Mouse (Mus musculus): ENCODE results near the gene Tmtc3.

GRCm38 (mm10) chr10:100491916-100492315 lies 4.8 kb upstream of the Tmtc3 start:
- no peak for TF ChIP-seq HCFC1 (IDR thresholded peaks at IDR 0.05; ENCODE audit: borderline replicate concordance, insufficient read depth, low read length)
- no peak for TF ChIP-seq ZC3H11A (IDR thresholded peaks at IDR 0.05; ENCODE audit: borderline replicate concordance, low read depth, low read length)
- TF ChIP-seq MAFK (IDR thresholded peaks at IDR 0.05; ENCODE audit: insufficient read depth, low read depth, low read length): no peak

Measured in ES-E14 (cell line).